Mouse (Mus musculus) megakaryocyte-erythroid progenitor cell, adult 5-6 weeks (primary cell): ENCODE results near the gene Gm10799. TPM values are rescaled to one million over a fixed set of nuclear protein-coding genes. Genes with fewer than 3 reads are reported as not detected.
"Not testable (repeated sequence)": the region's sequence is repeated elsewhere in the genome, so short reads cannot be mapped to it uniquely, and the experiment has no call there.

Experiments
- ATAC-seq: replicated peaks from 2 replicates; pipeline ENCODE4 v1.8.0; 2016; ENCODE audit warnings: mild to moderate bottlenecking, inconsistent platforms; ENCODE audit not compliant: severe bottlenecking, poor library complexity, low FRiP score, low TSS enrichment
- total RNA-seq, 2 experiments: library from RNA; stranded (forward) in 1 of 2; stranded (reverse) in 1 of 2; fragments of 200-1000, 215-1000 nt in 1 of 2; fragments of >200 nt in 1 of 2; fragmentation: Nextera tagmentation in 1 of 2; gene quantifications; 2 replicates each; pipeline ENCODE4 v1.2.3; 2014 to 2017

Gm10799 gene
- total RNA-seq, 2 experiments from 2014 or later, result not detected

DNA sequence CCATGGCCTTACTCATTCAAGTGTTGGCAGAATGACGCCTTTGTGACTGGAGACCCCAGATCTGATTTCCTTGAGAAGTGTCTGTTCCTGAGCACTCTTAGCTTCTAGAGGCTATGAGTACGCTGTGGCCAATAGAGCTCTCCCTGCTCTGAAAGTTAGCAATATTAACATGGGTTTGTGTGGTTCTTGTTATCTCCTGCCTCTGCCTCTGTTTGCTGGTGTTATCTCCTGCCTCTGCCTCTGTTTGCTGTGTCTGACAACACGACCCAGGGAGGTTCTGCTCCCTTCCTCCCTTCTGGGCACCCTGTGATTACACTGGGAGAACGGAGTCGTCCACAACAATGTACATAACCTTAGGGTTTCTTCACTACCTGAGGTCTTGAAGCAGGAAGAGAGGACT is 9.9 kb upstream of the Gm10799 start:
- ATAC-seq, result peak; percentile 100

GRCm38 (mm10) chr2:104069704-104070185 is 1.4 kb upstream of the Gm10799 start, which contains the start of gene Cd59b:
Gene Cd59b, plus strand, starts transcription at chr2:104069849.
- peak; percentile 97 for ATAC-seq

GRCm38 (mm10) chr2:104065526-104065925 is 2.8 kb downstream of the Gm10799 start, which contains the start of gene Gm10912:
Gene Gm10912, plus strand, starts transcription at chr2:104065826.
- ATAC-seq, result not testable (repeated sequence)

DNA sequence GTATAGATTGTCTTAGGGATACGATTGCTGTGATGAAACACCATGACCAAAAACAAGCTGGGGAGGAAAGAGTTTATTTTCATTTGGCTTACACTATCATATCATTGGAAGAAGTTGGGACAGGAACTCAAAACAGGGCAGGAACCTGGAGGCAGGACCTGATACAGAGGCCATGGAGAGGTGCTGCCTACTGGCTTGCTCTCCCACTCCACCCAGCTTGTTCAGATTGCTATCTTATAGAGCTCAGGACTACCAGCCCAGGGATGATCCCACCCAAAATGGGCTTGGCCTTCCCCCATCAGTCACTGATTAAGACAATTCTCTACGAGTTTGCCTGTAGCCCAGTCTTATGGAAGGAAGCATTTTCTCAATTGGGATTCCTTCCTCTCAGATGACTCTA is 4.2 kb downstream of the Gm10799 start:
- no peak for ATAC-seq

DNA sequence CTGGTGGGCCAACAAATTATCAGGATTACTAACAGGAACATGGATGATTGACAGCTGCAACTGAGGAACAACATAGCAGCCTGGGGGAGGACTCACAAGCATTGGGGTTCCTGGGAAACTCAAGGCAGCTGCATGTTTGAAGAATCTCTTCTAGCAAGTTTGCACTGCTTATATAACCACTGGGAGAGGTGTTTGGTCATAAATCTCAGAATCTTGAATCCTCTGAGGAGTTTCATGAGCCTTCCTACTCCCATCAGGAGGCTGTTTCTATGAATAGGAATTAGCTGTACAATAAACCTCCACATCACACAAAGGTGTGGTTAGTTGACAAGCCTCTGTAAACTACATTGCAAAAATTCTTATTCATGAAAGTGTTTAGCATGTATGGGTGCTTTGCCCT is 5.7 kb downstream of the Gm10799 start:
- ATAC-seq, result no peak

GRCm38 (mm10) chr2:104060996-104061395 is 7.4 kb downstream of the Gm10799 start:
- no peak for ATAC-seq

GRCm38 (mm10) chr2:104059786-104060185 is 8.6 kb downstream of the Gm10799 start:
- no peak for ATAC-seq

GRCm38 (mm10) chr2:104058954-104059353 is 9.4 kb downstream of the Gm10799 start:
- ATAC-seq, result no peak

- ATAC-seq, result no peak
Observed at GRCm38 (mm10) chr2:104058381-104058780, 10.0 kb downstream of the Gm10799 start.

- peak; percentile 43; the same call in 1 of the 2 replicates for ATAC-seq
Observed at GRCm38 (mm10) chr2:104044479-104045080, 23.8 kb downstream of the Gm10799 start.

GRCm38 (mm10) chr2:104043624-104044478 is 24.5 kb downstream of the Gm10799 start:
- no peak for ATAC-seq

GRCm38 (mm10) chr2:104042766-104043165 is 25.6 kb downstream of the Gm10799 start:
- ATAC-seq, result no peak

DNA sequence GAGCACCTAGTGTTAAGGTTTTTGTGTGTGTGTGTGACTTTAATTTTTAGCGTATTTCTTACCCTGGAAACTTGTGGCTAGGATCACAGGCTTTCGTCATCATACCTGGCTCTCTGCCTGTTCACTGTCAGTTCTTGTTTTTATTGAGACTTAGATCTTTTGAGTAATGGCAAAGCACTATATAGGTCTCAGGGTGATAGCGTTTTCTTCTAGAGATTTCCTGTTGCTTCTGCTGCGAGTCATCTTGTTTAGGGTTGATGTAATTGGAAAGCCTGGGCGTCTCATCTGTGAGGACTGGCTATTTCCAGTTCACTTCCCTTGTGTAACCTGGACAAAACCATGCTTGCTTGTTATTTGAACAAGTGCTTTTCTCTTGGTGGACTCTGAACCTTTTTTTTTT is 26.7 kb downstream of the Gm10799 start:
- 0 out of 2 replicates have a peak, but pooled peaks have one; percentile 24 for ATAC-seq

DNA sequence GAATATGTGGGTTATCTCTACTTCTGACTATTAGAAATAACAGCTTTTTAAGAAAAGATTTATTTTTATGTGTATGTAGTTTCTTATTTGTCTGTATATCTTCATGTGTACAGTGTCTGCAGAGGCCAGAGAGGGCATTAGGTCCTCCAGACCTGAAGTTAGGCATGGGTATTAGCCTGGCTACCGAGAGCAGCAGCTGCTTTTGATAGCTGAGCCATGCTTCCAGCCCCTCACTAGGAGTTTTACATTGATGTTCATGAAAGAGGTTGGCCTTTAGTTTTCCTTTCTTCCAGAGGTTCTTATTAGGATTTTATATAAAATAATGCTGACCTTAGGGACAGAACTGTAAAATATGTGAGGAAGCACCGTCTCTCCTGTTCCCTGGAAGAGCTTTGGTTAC is 30.1 kb downstream of the Gm10799 start:
- ATAC-seq, result no peak

DNA sequence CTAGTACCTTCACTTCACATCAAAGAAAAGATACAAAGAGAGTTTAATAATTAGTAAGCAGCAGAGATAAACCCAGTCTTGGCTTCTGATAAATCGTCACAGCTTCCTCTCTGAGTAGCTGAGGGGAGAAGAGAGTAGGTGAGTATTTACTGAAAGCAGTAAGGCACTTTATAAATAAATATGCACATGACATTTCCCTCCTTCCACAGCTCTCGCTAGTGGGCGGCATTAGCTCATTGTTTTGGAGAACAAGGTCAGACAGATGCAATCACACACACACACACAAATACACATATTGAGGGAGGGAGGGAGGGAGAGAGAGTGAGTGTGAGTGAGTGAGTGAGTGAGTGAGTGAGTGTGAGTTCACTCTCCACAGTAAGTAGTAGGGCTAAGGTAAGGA is 32.0 kb downstream of the Gm10799 start:
- ATAC-seq, result no peak

DNA sequence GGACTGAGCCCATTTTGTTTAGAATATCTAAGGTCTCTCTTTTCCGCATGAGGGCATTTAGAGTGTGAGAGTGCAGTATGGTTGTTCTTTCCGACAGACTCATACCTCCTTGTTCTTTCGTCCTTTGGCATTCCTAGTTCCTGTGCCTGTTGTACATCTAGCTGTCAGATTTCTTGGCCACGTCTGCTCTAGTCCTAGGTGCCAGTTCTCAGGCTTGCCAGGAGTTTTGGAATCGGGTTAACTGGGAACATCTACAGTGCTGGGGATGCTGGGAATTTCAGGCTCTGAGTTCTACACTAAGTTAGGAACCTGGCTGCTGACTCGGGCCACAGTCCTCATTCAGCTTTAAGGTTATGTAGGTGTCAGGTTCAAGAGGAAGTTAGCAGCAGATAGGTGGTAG is 32.8 kb downstream of the Gm10799 start:
- ATAC-seq, result no peak

DNA sequence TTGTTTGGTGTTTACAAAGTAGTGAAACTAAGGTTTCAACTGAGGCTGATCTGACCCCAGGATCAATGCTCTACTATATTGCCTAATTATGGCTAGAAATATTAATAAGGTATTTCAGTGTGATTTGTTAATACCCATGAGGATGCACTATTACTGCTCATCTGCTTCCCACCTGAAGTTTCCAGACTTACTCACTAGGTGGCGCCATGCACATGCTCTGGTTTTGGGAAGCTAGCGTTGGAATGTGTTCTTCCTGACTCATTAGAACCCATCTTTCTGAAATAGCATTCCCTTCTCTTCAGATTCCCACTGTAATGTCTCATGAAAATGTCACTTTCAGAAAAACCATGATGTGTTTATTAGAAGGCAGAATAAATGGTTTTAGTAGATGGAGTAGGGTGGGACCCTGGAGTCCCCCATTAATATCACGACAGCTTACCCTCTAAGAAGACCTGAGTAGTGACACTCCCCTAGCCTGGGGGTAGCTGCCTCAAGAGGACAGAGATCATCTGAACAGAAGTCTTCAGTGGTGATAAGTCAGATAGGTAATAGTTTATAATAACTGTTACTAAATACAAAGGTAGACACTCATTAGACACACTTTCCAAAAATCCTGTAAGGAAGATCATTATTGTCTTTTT is 33.4 kb downstream of the Gm10799 start:
- ATAC-seq, result peak; percentile 63; the same call in 1 of the 2 replicates

GRCm38 (mm10) chr2:104032056-104032455 is 36.3 kb downstream of the Gm10799 start:
- no peak for ATAC-seq

- no peak for ATAC-seq
Observed at GRCm38 (mm10) chr2:104030381-104030780, 38.0 kb downstream of the Gm10799 start.

GRCm38 (mm10) chr2:104029074-104029473 is 39.3 kb downstream of the Gm10799 start:
- ATAC-seq, result peak; percentile 81
